Mouse (Mus musculus): ENCODE measurements around the gene Irf6.

DNA sequence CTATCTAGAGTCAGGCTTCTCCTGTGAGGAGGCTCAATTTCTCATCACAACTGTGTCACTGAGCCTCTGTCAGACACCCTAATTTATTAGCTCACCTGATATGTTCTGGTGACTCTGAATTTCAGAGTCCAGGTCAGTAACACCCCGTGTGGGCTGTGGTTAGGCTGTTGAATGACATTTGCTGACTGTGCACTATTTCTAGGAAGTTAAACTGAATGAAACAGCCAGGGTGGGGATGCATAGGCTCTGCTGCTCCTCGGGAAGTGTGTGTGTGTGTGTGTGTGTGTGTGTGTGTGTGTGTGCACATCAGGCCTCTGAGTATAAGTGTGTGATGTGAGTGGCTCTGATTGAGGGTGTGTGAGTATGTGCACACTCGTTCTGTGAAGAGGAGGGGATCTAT is 14.2 kb upstream of the Irf6 start:
- TF ChIP-seq GATA1 (IDR thresholded peaks at IDR 0.05; ENCODE audit: low read length) (no peak), TAL1 (IDR thresholded peaks at IDR 0.05; ENCODE audit: low read length) (no peak)
